Mouse (Mus musculus) R1 (cell line): ENCODE results near the gene BC052040.
A peak's percentile ranks its signal among the peaks of the same experiment; 100 is the strongest.

Experiments used
- DNase-seq: peaks from one replicate; pipeline ENCODE4 v3.0.0-alpha.2; 2018; ENCODE audit warnings: low read depth, low spot score

BC052040 gene

GRCm38 (mm10) chr2:115764595-115765305 is 183.2 kb downstream of the BC052040 start:
- no peak for DNase-seq

- DNase-seq, result no peak
These were observed 188.2 kb downstream of the BC052040 start for GRCm38 (mm10) chr2:115769597-115770305.

- no peak for DNase-seq
These were observed 191.2 kb downstream of the BC052040 start for GRCm38 (mm10) chr2:115772709-115773108.

DNA sequence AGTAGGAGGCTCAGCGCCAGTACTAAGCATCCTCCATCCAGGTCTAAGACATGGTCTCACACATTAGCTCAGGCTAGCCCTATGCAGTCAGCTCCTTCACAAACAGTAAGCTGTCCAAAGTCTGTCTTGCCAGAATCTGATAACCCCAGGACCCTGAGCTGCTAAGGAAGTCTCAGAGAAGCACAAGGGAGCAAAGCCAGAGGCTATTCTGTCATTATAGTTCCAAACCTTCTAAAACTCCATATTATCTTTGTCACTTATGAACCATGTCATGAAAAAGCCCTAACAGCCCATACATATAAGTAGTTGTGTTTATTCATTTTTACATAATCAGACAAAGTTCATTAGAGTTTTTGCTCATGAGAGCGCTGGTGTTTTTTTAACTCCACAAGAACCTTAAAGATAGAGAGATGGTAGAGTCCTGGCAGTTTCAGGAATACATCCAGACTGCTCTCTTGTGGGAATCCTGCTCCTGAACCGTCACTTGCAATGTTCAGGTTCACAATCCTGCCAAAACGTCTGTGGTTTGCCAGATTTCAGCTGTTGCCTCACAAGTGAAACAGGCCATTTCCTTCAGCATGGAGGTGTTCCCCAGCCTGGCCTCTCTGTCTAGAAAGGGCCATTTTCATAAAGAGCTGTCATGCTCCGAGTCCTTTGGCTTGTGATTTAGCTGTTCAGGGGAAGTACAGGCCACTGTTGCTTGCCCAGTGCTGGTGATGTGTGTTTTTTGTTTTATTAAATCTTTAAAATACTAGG is 192.8 kb downstream of the BC052040 start:
- no peak for DNase-seq

- no peak for DNase-seq
These were observed 194.1 kb downstream of the BC052040 start for GRCm38 (mm10) chr2:115775488-115776217.

DNA sequence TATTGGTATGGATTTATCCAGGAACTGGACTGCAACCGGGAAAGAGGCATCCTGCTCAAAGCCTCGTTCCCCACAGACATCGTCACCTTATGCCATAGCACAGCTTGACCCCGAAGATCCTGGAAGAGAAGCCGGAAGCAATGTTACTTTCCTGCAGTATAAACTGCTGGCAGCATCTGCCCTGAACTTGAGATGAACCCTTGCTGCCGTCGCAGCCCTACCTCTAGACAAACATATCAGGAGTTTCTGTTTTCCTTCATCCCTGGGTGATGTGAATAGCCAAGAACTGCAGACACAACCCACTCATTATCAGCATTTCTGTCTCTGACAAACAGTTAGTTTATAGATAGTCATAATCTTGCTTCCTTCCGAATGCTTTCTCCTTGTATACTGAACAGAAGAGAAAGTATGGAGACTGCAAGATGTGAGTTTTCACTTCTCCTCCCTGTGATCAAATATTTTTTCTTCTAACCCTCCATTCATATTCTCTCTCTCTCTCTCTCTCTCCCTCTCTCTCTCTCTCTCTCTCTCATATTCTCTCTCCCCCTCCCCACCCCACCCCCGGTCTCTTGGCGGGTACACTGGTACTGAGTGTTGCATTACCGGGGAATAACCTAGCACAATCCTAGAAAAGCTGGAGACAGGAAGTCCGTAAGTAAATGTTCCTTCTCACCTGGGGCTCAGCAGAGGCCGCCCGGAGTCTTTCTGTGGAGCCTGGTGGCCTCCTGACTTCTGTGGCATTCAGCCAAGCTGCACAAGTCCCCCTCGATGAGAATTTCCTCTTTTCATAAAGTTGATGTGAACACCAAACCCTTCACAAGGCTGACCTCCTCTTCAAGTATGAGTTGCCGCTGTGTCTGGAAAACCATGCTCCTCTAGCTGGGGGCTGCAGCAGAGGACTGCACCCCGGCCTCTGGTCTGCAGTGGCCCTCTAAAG is 195.7 kb downstream of the BC052040 start:
- DNase-seq, result peak; percentile 25

GRCm38 (mm10) chr2:115780546-115781011 is 199.1 kb downstream of the BC052040 start:
- DNase-seq, result no peak

DNA sequence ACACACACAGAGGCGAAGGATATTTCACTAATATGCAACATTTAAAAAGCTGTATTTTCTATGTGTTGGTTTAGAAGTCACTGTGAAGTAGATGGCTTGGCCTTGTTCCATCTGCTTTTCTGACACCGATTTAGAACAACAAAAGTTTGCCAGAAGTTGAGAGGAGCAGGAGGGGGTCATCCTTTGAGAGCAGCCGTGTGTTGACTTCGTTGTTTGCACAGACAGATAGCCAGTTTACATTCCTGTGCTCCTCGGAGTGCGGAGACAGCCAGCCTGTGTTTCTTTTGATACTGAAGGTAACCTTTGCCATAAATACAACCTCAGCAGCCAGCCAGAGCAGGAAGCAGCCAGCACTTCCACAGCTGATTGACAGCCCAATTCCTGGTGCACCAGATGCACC is 204.2 kb downstream of the BC052040 start:
- peak; percentile 5 for DNase-seq

DNA sequence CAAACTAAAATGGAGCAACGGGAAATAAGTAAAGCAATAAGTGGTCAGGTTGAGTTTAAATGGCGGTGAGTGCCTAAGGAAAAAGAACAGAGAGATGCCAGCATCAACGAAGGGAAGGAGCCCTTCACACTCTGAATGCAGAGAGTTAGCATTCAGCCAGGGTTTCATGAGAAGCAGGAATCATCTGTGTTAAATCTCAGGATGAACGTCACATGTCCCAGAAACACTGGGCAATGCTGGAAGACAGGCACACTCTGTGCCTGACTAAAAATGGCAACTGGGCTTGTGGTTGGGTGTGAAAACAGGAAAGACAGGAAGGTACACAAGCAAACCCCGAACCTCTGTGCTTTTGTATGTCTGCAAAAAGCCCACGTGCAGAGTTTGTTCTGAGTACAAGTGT is 217.3 kb downstream of the BC052040 start:
- no peak for DNase-seq

GRCm38 (mm10) chr2:115808376-115808775 is 226.9 kb downstream of the BC052040 start:
- DNase-seq, result no peak

DNA sequence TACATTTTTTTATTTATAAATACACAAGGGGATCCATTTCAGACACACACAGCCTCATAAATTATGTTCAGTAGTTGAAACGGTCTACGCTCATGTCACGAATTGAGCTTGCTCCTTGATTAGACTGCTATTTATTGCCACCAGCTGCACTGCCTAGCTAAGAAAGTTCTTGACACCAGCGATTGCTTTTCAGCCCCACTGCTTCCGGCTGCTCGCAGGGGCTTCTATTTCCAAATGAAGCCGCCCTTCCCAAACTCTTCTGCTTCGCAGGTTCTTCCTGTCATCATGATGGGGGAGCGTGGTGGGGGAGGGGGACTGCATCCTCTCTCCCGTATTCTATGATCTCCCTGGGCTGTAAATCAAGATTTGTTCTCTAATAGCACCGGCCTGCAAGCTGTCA is 231.8 kb downstream of the BC052040 start:
- DNase-seq, result peak; percentile 34

DNA sequence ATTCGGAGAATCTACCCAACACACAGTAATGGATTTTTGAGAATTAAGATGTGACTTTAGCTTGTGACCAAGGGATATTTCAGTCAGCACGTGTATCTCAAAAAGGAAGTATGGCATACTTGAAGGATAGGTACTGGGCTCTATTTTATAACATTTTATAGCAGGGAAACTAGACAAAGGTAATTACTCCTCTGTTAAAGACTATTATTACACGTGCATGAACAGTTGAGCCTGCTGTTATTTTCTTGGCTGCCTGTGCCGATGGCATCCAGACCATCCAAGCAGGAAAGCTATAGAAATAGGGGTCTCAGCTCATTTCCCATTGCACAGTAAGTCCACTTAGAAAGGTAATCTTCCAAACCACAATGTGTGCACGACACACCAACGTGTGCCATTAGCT is 232.2 kb downstream of the BC052040 start:
- no peak for DNase-seq

GRCm38 (mm10) chr2:115817959-115818358 is 236.4 kb downstream of the BC052040 start:
- DNase-seq, result no peak

- no peak for DNase-seq
These were observed 240.8 kb downstream of the BC052040 start for GRCm38 (mm10) chr2:115822361-115822760.
